Mouse (Mus musculus): ENCODE measurements around the gene Nectin4.

DNA sequence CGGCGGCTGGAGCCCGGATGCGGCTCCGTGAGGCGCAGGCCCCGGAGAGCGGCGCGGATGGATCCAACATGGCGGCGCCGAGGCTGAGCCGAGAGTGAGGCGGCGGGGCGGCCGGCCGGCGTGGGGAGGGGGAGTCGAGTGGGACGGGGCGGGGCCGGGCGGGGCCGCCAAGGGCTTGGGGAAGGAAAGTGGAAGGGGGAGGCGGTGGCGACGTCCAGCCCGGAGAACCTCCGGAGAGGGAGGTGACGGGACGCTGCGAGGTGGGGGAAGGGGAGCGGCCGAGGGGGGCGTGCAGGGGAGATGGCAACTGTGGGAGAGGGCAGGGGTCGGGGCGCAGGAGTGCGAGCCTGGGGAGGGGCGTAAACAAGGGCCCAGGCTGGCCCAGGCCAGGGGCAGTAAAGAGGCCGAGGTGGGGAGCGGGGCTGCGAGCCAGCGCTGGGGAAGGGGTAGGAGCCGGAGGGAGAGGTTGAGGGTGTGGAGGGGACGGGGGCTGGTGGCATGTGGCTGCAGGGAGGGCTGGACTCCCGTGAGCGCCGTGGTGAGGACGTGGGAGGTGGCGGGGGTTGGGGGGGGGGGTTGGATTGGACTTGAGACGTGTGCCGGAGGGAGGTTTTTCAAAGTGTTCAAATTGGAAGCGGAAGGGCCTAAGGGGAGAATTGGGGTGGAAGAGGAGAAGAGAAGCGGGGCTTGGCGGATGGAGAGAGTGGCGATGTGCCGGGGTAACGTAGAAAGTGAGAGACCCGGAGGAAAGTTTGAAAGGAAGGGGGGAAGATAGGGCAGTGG is 40.3 kb upstream of the Nectin4 start:
- TF ChIP-seq POLR2A (IDR thresholded peaks at IDR 0.05; ENCODE audit: insufficient read length, low read depth) (peak; percentile 57), TCF12 (IDR thresholded peaks at IDR 0.05; ENCODE audit: insufficient read depth, poor library complexity, severe bottlenecking) (no peak), CEBPB (IDR thresholded peaks at IDR 0.05; ENCODE audit: insufficient read depth, poor library complexity, severe bottlenecking) (no peak), POLR2AphosphoS2 (IDR thresholded peaks at IDR 0.05; ENCODE audit: insufficient read length, low read depth) (no peak), MYOD1 (IDR thresholded peaks at IDR 0.05; ENCODE audit: control insufficient read depth in 1 of 3, insufficient read length in 2 of 3, low read depth in 2 of 3) (no peak), MAX (IDR thresholded peaks at IDR 0.05; ENCODE audit: low read depth) (no peak)
